Mouse (Mus musculus): ENCODE measurements around the gene Emg1. TPM values are rescaled to one million over a fixed set of nuclear protein-coding genes. Genes with fewer than 3 reads are reported as not detected.
"Not testable (repeated sequence)": the region's sequence is repeated elsewhere in the genome, so short reads cannot be mapped to it uniquely, and the experiment has no call there.

The Emg1 gene
- total RNA-seq, 2 experiments from 2014 or later: 49.4 to 53.8 TPM

- DNase-seq (ENCODE audit: low spot score in 2 of 2): no peak
Observed at GRCm38 (mm10) chr6:124683591-124684417, 28.2 kb downstream of the Emg1 start.

- DNase-seq (ENCODE audit: low spot score in 2 of 2): not testable (repeated sequence)
Observed at GRCm38 (mm10) chr6:124682291-124682690, 29.7 kb downstream of the Emg1 start.

GRCm38 (mm10) chr6:124679486-124679885, 32.5 kb downstream of the Emg1 start:
- DNase-seq (ENCODE audit: low spot score in 2 of 2): no peak

- DNase-seq (ENCODE audit: low spot score in 2 of 2): no peak
Observed at GRCm38 (mm10) chr6:124678769-124679168, 33.2 kb downstream of the Emg1 start.

- DNase-seq (ENCODE audit: low spot score in 2 of 2): no peak
Observed at GRCm38 (mm10) chr6:124676171-124676570, 35.8 kb downstream of the Emg1 start.

GRCm38 (mm10) chr6:124674591-124674990, 37.4 kb downstream of the Emg1 start:
- no peak for DNase-seq (ENCODE audit: low spot score in 2 of 2)

- peak; percentile 46 to 54 for DNase-seq (ENCODE audit: low spot score in 2 of 2)
Observed at GRCm38 (mm10) chr6:124673619-124674018, 38.4 kb downstream of the Emg1 start.

GRCm38 (mm10) chr6:124672100-124672499, 39.9 kb downstream of the Emg1 start:
- DNase-seq (ENCODE audit: low spot score in 2 of 2): no peak

GRCm38 (mm10) chr6:124670281-124670900, 41.6 kb downstream of the Emg1 start:
- DNase-seq (ENCODE audit: low spot score in 2 of 2): no peak

GRCm38 (mm10) chr6:124669234-124669859, 42.6 kb downstream of the Emg1 start:
- no peak for DNase-seq (ENCODE audit: low spot score in 2 of 2)

GRCm38 (mm10) chr6:124665011-124665410, 47.0 kb downstream of the Emg1 start:
- DNase-seq (ENCODE audit: low spot score in 2 of 2): no peak

GRCm38 (mm10) chr6:124664256-124664655, 47.7 kb downstream of the Emg1 start:
- DNase-seq (ENCODE audit: low spot score in 2 of 2): no peak

- no peak for DNase-seq (ENCODE audit: low spot score in 2 of 2)
Observed at GRCm38 (mm10) chr6:124663424-124663795, 48.6 kb downstream of the Emg1 start.

- DNase-seq (ENCODE audit: low spot score in 2 of 2): peak; percentile 97 to 99
Observed at GRCm38 (mm10) chr6:124662477-124663423, 49.2 kb downstream of the Emg1 start, which contains the start of gene Lpcat3. TSS of gene Lpcat3 (plus strand) at chr6:124663027.

GRCm38 (mm10) chr6:124661995-124662394, 50.0 kb downstream of the Emg1 start:
- DNase-seq (ENCODE audit: low spot score in 2 of 2): no peak

- DNase-seq (ENCODE audit: low spot score in 2 of 2): no peak
Observed at GRCm38 (mm10) chr6:124661156-124661806, 50.7 kb downstream of the Emg1 start.

GRCm38 (mm10) chr6:124658067-124658466, 53.9 kb downstream of the Emg1 start:
- DNase-seq (ENCODE audit: low spot score in 2 of 2): no peak

- no peak for DNase-seq (ENCODE audit: low spot score in 2 of 2)
Observed at GRCm38 (mm10) chr6:124655893-124656292, 56.1 kb downstream of the Emg1 start.

All from layer of hippocampus, postnatal 10 days (tissue).